Mouse (Mus musculus): ENCODE measurements around the gene Dnajc14. TPM values are rescaled to one million over a fixed set of nuclear protein-coding genes. Genes with fewer than 3 reads are reported as not detected.

Gene Dnajc14
- polyA plus RNA-seq (2014; fragmentation: Nextera tagmentation; extraction: Ambion mirVana) = 36.3 and 40.3 TPM in 2 replicates

GRCm38 (mm10) chr10:128803771-128804270, at the start of gene Dnajc14:
TSS of gene Dnajc14 (plus strand) at chr10:128804062.
- Histone ChIP-seq H3K27ac (ENCODE audit: low read depth, low read length) (peak within 1 kb of the TSS; percentile 93), H3K4me2 (peak within 1 kb of the TSS; percentile 80), H3K36me3 (ENCODE audit: control insufficient read depth, insufficient read depth, low read length) (no peaks in the 10 kb centered on the region), H3K4me3 (ENCODE audit: low read depth, low read length) (peak within 1 kb of the TSS; percentile 78), H3K4me1 (ENCODE audit: control insufficient read depth, insufficient read depth, low read length) (peaks cover 26% of the 10 kb centered on the region), H3K9me3 (ENCODE audit: control insufficient read depth, low read length) (no peaks in the 10 kb centered on the region), H3K9ac (ENCODE audit: low read length) (peak within 1 kb of the TSS; percentile 89), H3K27me3 (ENCODE audit: control insufficient read depth, insufficient read depth, low read length) (no peaks in the 10 kb centered on the region)
- ATAC-seq (ENCODE audit: low FRiP score) = peak; percentile 11
- DNase-seq (ENCODE audit: low spot score, missing footprints) = no peak
- WGBS = under 1% methylated on average over 14 of the region's 14 CpGs

- ATAC-seq (ENCODE audit: low FRiP score) = no peak
- Histone ChIP-seq H3K27ac (ENCODE audit: low read depth, low read length) (no peak overlapping the region), H3K4me3 (ENCODE audit: low read depth, low read length) (no peak overlapping the region), H3K36me3 (ENCODE audit: control insufficient read depth, insufficient read depth, low read length) (no peaks in the 10 kb centered on the region), H3K4me1 (ENCODE audit: control insufficient read depth, insufficient read depth, low read length) (no peaks in the 10 kb centered on the region), H3K4me2 (no peak overlapping the region), H3K9ac (ENCODE audit: low read length) (no peak overlapping the region), H3K9me3 (ENCODE audit: control insufficient read depth, low read length) (no peaks in the 10 kb centered on the region), H3K27me3 (ENCODE audit: control insufficient read depth, insufficient read depth, low read length) (no peaks in the 10 kb centered on the region)
- 88% methylated on average over 2 of the region's 2 CpGs for WGBS
- DNase-seq (ENCODE audit: low spot score, missing footprints) = no peak
These were observed 31.0 kb upstream of the Dnajc14 start for GRCm38 (mm10) chr10:128772895-128773294.

- Histone ChIP-seq H3K9ac (ENCODE audit: low read length) (no peak overlapping the region), H3K27ac (ENCODE audit: low read depth, low read length) (no peak overlapping the region), H3K4me1 (ENCODE audit: control insufficient read depth, insufficient read depth, low read length) (no peaks in the 10 kb centered on the region), H3K4me3 (ENCODE audit: low read depth, low read length) (no peak overlapping the region), H3K36me3 (ENCODE audit: control insufficient read depth, insufficient read depth, low read length) (no peaks in the 10 kb centered on the region), H3K27me3 (ENCODE audit: control insufficient read depth, insufficient read depth, low read length) (no peaks in the 10 kb centered on the region), H3K4me2 (no peak overlapping the region), H3K9me3 (ENCODE audit: control insufficient read depth, low read length) (no peaks in the 10 kb centered on the region)
- 31% methylated on average over 5 of the region's 5 CpGs for WGBS
- no peak for DNase-seq (ENCODE audit: low spot score, missing footprints)
- ATAC-seq (ENCODE audit: low FRiP score) = no peak
These were observed 30.2 kb upstream of the Dnajc14 start for GRCm38 (mm10) chr10:128773685-128774084.

- no peak for DNase-seq (ENCODE audit: low spot score, missing footprints)
- H3K9ac ChIP-seq (ENCODE audit: low read length) = no peak overlapping the region
- no peak overlapping the region for H3K27ac ChIP-seq (ENCODE audit: low read depth, low read length)
- H3K27me3 ChIP-seq (ENCODE audit: control insufficient read depth, insufficient read depth, low read length) = no peaks in the 10 kb centered on the region
- no peaks in the 10 kb centered on the region for H3K4me1 ChIP-seq (ENCODE audit: control insufficient read depth, insufficient read depth, low read length)
- H3K9me3 ChIP-seq (ENCODE audit: control insufficient read depth, low read length) = no peaks in the 10 kb centered on the region
- H3K4me3 ChIP-seq (ENCODE audit: low read depth, low read length) = no peak overlapping the region
- WGBS = 91% methylated on average over 2 of the region's 2 CpGs
- no peak for ATAC-seq (ENCODE audit: low FRiP score)
- H3K36me3 ChIP-seq (ENCODE audit: control insufficient read depth, insufficient read depth, low read length) = no peaks in the 10 kb centered on the region
- H3K4me2 ChIP-seq = no peak overlapping the region
These were observed 25.4 kb upstream of the Dnajc14 start for GRCm38 (mm10) chr10:128778441-128778840.

GRCm38 (mm10) chr10:128779011-128779795, 24.7 kb upstream of the Dnajc14 start:
- Histone ChIP-seq H3K27ac (ENCODE audit: low read depth, low read length) (no peak overlapping the region), H3K9me3 (ENCODE audit: control insufficient read depth, low read length) (no peaks in the 10 kb centered on the region), H3K4me2 (no peak overlapping the region), H3K4me1 (ENCODE audit: control insufficient read depth, insufficient read depth, low read length) (no peaks in the 10 kb centered on the region), H3K36me3 (ENCODE audit: control insufficient read depth, insufficient read depth, low read length) (no peaks in the 10 kb centered on the region), H3K9ac (ENCODE audit: low read length) (no peak overlapping the region), H3K4me3 (ENCODE audit: low read depth, low read length) (no peak overlapping the region), H3K27me3 (ENCODE audit: control insufficient read depth, insufficient read depth, low read length) (no peaks in the 10 kb centered on the region)
- DNase-seq (ENCODE audit: low spot score, missing footprints) = no peak
- 38% methylated on average over 8 of the region's 8 CpGs for WGBS
- no peak for ATAC-seq (ENCODE audit: low FRiP score)

GRCm38 (mm10) chr10:128780200-128780599, 23.7 kb upstream of the Dnajc14 start:
- no peak overlapping the region for H3K9ac ChIP-seq (ENCODE audit: low read length)
- no peak overlapping the region for H3K27ac ChIP-seq (ENCODE audit: low read depth, low read length)
- no peaks in the 10 kb centered on the region for H3K9me3 ChIP-seq (ENCODE audit: control insufficient read depth, low read length)
- H3K4me3 ChIP-seq (ENCODE audit: low read depth, low read length) = no peak overlapping the region
- DNase-seq (ENCODE audit: low spot score, missing footprints) = no peak
- H3K4me2 ChIP-seq = no peak overlapping the region
- H3K4me1 ChIP-seq (ENCODE audit: control insufficient read depth, insufficient read depth, low read length) = no peaks in the 10 kb centered on the region
- ATAC-seq (ENCODE audit: low FRiP score) = no peak
- H3K36me3 ChIP-seq (ENCODE audit: control insufficient read depth, insufficient read depth, low read length) = no peaks in the 10 kb centered on the region
- no peaks in the 10 kb centered on the region for H3K27me3 ChIP-seq (ENCODE audit: control insufficient read depth, insufficient read depth, low read length)
- 94% methylated on average over 1 of the region's 1 CpGs for WGBS

- H3K27me3 ChIP-seq (ENCODE audit: control insufficient read depth, insufficient read depth, low read length) = no peaks in the 10 kb centered on the region
- no peak within 1 kb of the TSS for H3K9ac ChIP-seq (ENCODE audit: low read length)
- H3K36me3 ChIP-seq (ENCODE audit: control insufficient read depth, insufficient read depth, low read length) = no peaks in the 10 kb centered on the region
- H3K9me3 ChIP-seq (ENCODE audit: control insufficient read depth, low read length) = no peaks in the 10 kb centered on the region
- no peaks in the 10 kb centered on the region for H3K4me1 ChIP-seq (ENCODE audit: control insufficient read depth, insufficient read depth, low read length)
- H3K4me2 ChIP-seq = no peak within 1 kb of the TSS
- 53% methylated on average over 7 of the region's 7 CpGs for WGBS
- DNase-seq (ENCODE audit: low spot score, missing footprints) = no peak
- no peak within 1 kb of the TSS for H3K27ac ChIP-seq (ENCODE audit: low read depth, low read length)
- ATAC-seq (ENCODE audit: low FRiP score) = no peak
- no peak within 1 kb of the TSS for H3K4me3 ChIP-seq (ENCODE audit: low read depth, low read length)
These were observed 13.3 kb upstream of the Dnajc14 start, which contains the start of gene Mmp19 for GRCm38 (mm10) chr10:128790398-128791124. TSS of gene Mmp19 (plus strand) at chr10:128790910.

- H3K9ac ChIP-seq (ENCODE audit: low read length) = no peak overlapping the region
- no peaks in the 10 kb centered on the region for H3K36me3 ChIP-seq (ENCODE audit: control insufficient read depth, insufficient read depth, low read length)
- DNase-seq (ENCODE audit: low spot score, missing footprints) = no peak
- H3K27ac ChIP-seq (ENCODE audit: low read depth, low read length) = no peak overlapping the region
- no peaks in the 10 kb centered on the region for H3K27me3 ChIP-seq (ENCODE audit: control insufficient read depth, insufficient read depth, low read length)
- H3K4me2 ChIP-seq = no peak overlapping the region
- no peaks in the 10 kb centered on the region for H3K4me1 ChIP-seq (ENCODE audit: control insufficient read depth, insufficient read depth, low read length)
- H3K9me3 ChIP-seq (ENCODE audit: control insufficient read depth, low read length) = no peaks in the 10 kb centered on the region
- ATAC-seq (ENCODE audit: low FRiP score) = no peak
- H3K4me3 ChIP-seq (ENCODE audit: low read depth, low read length) = no peak overlapping the region
These were observed 11.8 kb upstream of the Dnajc14 start for GRCm38 (mm10) chr10:128792041-128792440.

GRCm38 (mm10) chr10:128793258-128793657, 10.6 kb upstream of the Dnajc14 start:
- ATAC-seq (ENCODE audit: low FRiP score) (no peak), DNase-seq (ENCODE audit: low spot score, missing footprints) (no peak)
- Histone ChIP-seq H3K4me1 (ENCODE audit: control insufficient read depth, insufficient read depth, low read length) (no peaks in the 10 kb centered on the region), H3K4me2 (no peak overlapping the region), H3K9ac (ENCODE audit: low read length) (no peak overlapping the region), H3K36me3 (ENCODE audit: control insufficient read depth, insufficient read depth, low read length) (no peaks in the 10 kb centered on the region), H3K27me3 (ENCODE audit: control insufficient read depth, insufficient read depth, low read length) (no peaks in the 10 kb centered on the region), H3K9me3 (ENCODE audit: control insufficient read depth, low read length) (no peaks in the 10 kb centered on the region), H3K4me3 (ENCODE audit: low read depth, low read length) (no peak overlapping the region), H3K27ac (ENCODE audit: low read depth, low read length) (no peak overlapping the region)
- 98% methylated on average over 1 of the region's 1 CpGs for WGBS
